Mouse (Mus musculus) liver, embryonic 11.5 days (tissue): ENCODE data around the gene Arhgap27. TPM values are rescaled to one million over a fixed set of nuclear protein-coding genes. Genes with fewer than 3 reads are reported as not detected.

Source experiments
- ATAC-seq: fragments of 200-750 bp; cut with Nextera tagmentation; replicated peaks from 2 replicates; pipeline ENCODE4 v1.8.0; 2017; ENCODE audit warnings: moderate number of reproducible peaks, mild to moderate bottlenecking, moderate TSS enrichment, moderate library complexity; ENCODE audit not compliant: low FRiP score
- DNase-seq: peaks from one replicate; pipeline ENCODE4 v3.0.0-alpha.2; 2017; ENCODE audit warnings: low spot score
- H3K27ac ChIP-seq: fragments of 300-500 bp; sonication (generic); 2 replicates; pipeline ENCODE4 v1.5.1; 2014; ENCODE audit warnings: mild to moderate bottlenecking, low read depth, low read length, control low read depth
- H3K27me3 ChIP-seq: fragments of 300-500 bp; sonication (generic); replicated peaks from 2 replicates; pipeline ENCODE4 v1.6.1; 2014; ENCODE audit warnings: low read length, mixed read lengths; ENCODE audit not compliant: control insufficient read depth, insufficient read depth
- H3K36me3 ChIP-seq: fragments of 300-500 bp; sonication (generic); 2 replicates; pipeline ENCODE4 v1.6.1; 2014; ENCODE audit warnings: mild to moderate bottlenecking, low read length, moderate library complexity, mixed read lengths; ENCODE audit not compliant: control insufficient read depth, insufficient read depth
- H3K4me1 ChIP-seq: fragments of 300-500 bp; sonication (generic); replicated peaks from 2 replicates; pipeline ENCODE4 v1.6.1; 2014; ENCODE audit warnings: low read length, mixed read lengths; ENCODE audit not compliant: control insufficient read depth, insufficient read depth
- H3K4me2 ChIP-seq: fragments of 300-500 bp; sonication (generic); 2 replicates; pipeline ENCODE4 v1.6.1; 2014; ENCODE audit warnings: mild to moderate bottlenecking, control low read depth, moderate library complexity
- H3K4me3 ChIP-seq: fragments of 300-500 bp; sonication (generic); 2 replicates; pipeline ENCODE4 v1.5.1; 2014; ENCODE audit warnings: low read depth, low read length, control low read depth
- H3K9ac ChIP-seq: fragments of 300-500 bp; sonication (generic); 2 replicates; pipeline ENCODE4 v1.6.1; 2014; ENCODE audit warnings: low read depth, low read length, control low read depth
- H3K9me3 ChIP-seq: fragments of 300-500 bp; sonication (generic); 2 replicates; pipeline ENCODE4 v1.6.1; 2016; ENCODE audit warnings: low read length, inconsistent platforms, mixed read lengths; ENCODE audit not compliant: control insufficient read depth
- WGBS: fragments of 180-500 bp; shearing (Covaris S2); extraction: QIAGEN DNeasy Blood & Tissue Kit; methylation state at CpG from one replicate; pipeline ENCODE4 v1.1.7; 2014; 5-methylcytosine and 5-hydroxymethylcytosine counted together
- polyA plus RNA-seq: library from polyadenylated mRNA; unstranded; fragments of >200 nt; fragmentation: Nextera tagmentation; extraction: Ambion mirVana; gene quantifications from 2 replicates; pipeline ENCODE4 v1.2.1, GENCODE M21; 2014

The Arhgap27 gene
- polyA plus RNA-seq, 1 experiment from 2014 or later = 5.1 TPM

GRCm38 (mm10) chr11:103373922-103374321 lies 10.4 kb upstream of the Arhgap27 start:
- Histone ChIP-seq H3K36me3 (peaks cover 8% of the 10 kb centered on the region), H3K9ac (no peak overlapping the region), H3K4me1 (no peaks in the 10 kb centered on the region), H3K4me2 (no peak overlapping the region), H3K9me3 (no peaks in the 10 kb centered on the region), H3K27me3 (no peaks in the 10 kb centered on the region), H3K4me3 (no peak overlapping the region), H3K27ac (no peak overlapping the region)
- DNase-seq (no peak), ATAC-seq (no peak)
- 91% methylated on average over 9 of the region's 9 CpGs for WGBS

- Histone ChIP-seq H3K4me2 (no peak overlapping the region), H3K27me3 (no peaks in the 10 kb centered on the region), H3K9me3 (no peaks in the 10 kb centered on the region), H3K4me3 (no peak overlapping the region), H3K4me1 (no peaks in the 10 kb centered on the region), H3K36me3 (peaks cover 6% of the 10 kb centered on the region), H3K27ac (no peak overlapping the region), H3K9ac (no peak overlapping the region)
- ATAC-seq = no peak
- no peak for DNase-seq
- 86% methylated on average over 4 of the region's 4 CpGs for WGBS
These were observed 9.1 kb upstream of the Arhgap27 start for GRCm38 (mm10) chr11:103372561-103372960.

- H3K27me3 ChIP-seq = no peaks in the 10 kb centered on the region
- H3K36me3 ChIP-seq = peaks cover 6% of the 10 kb centered on the region
- no peaks in the 10 kb centered on the region for H3K9me3 ChIP-seq
- no peak overlapping the region for H3K4me3 ChIP-seq
- no peak overlapping the region for H3K9ac ChIP-seq
- H3K27ac ChIP-seq = no peak overlapping the region
- ATAC-seq = no peak
- 72% methylated on average over 3 of the region's 3 CpGs for WGBS
- no peak overlapping the region for H3K4me2 ChIP-seq
- no peak for DNase-seq
- H3K4me1 ChIP-seq = no peaks in the 10 kb centered on the region
These were observed 8.6 kb upstream of the Arhgap27 start for GRCm38 (mm10) chr11:103372068-103372467.

- Histone ChIP-seq H3K36me3 (0 out of 2 replicates have a peak, but pooled peaks cover 3% of the 10 kb centered on the region), H3K9ac (no peak overlapping the region), H3K4me3 (no peak overlapping the region), H3K4me1 (no peaks in the 10 kb centered on the region), H3K27me3 (no peaks in the 10 kb centered on the region), H3K27ac (no peak overlapping the region), H3K4me2 (no peak overlapping the region), H3K9me3 (no peaks in the 10 kb centered on the region)
- no peak for ATAC-seq
- DNase-seq = no peak
- WGBS = 64% methylated on average over 3 of the region's 3 CpGs
These were observed 7.7 kb upstream of the Arhgap27 start for GRCm38 (mm10) chr11:103371222-103371539.

- 0 out of 2 replicates have a peak, but pooled peaks cover 2% of the 10 kb centered on the region for H3K36me3 ChIP-seq
- H3K27me3 ChIP-seq = no peaks in the 10 kb centered on the region
- no peak overlapping the region for H3K27ac ChIP-seq
- no peak for ATAC-seq
- no peaks in the 10 kb centered on the region for H3K4me1 ChIP-seq
- DNase-seq = no peak
- H3K9ac ChIP-seq = no peak overlapping the region
- no peak overlapping the region for H3K4me2 ChIP-seq
- no peaks in the 10 kb centered on the region for H3K9me3 ChIP-seq
- H3K4me3 ChIP-seq = no peak overlapping the region
- 92% methylated on average over 9 of the region's 9 CpGs for WGBS
These were observed 7.1 kb upstream of the Arhgap27 start for GRCm38 (mm10) chr11:103370397-103371221.

- Histone ChIP-seq H3K9ac (no peak overlapping the region), H3K27ac (no peak overlapping the region), H3K4me3 (no peak overlapping the region), H3K36me3 (0 out of 2 replicates have a peak, but pooled peaks cover 2% of the 10 kb centered on the region), H3K4me2 (no peak overlapping the region), H3K27me3 (peaks cover 44% of the 10 kb centered on the region), H3K4me1 (peaks cover 20% of the 10 kb centered on the region), H3K9me3 (no peaks in the 10 kb centered on the region)
- WGBS = 87% methylated on average over 4 of the region's 4 CpGs
- ATAC-seq (no peak), DNase-seq (no peak)
These were observed 2.0 kb upstream of the Arhgap27 start for GRCm38 (mm10) chr11:103365530-103365929.

GRCm38 (mm10) chr11:103365022-103365421 lies 1.5 kb upstream of the Arhgap27 start:
- Histone ChIP-seq H3K9me3 (no peaks in the 10 kb centered on the region), H3K9ac (no peak overlapping the region), H3K4me1 (peaks cover 20% of the 10 kb centered on the region), H3K4me3 (no peak overlapping the region), H3K36me3 (0 out of 2 replicates have a peak, but pooled peaks cover 2% of the 10 kb centered on the region), H3K27me3 (peaks cover 49% of the 10 kb centered on the region), H3K27ac (no peak overlapping the region), H3K4me2 (no peak overlapping the region)
- ATAC-seq = no peak
- no peak for DNase-seq
- 83% methylated on average over 3 of the region's 3 CpGs for WGBS

GRCm38 (mm10) chr11:103364335-103364734 lies 843 bp upstream of the Arhgap27 start:
- 30% methylated on average over 5 of the region's 5 CpGs for WGBS
- peaks cover 56% of the 10 kb centered on the region for H3K27me3 ChIP-seq
- H3K9me3 ChIP-seq = no peaks in the 10 kb centered on the region
- no peak overlapping the region for H3K27ac ChIP-seq
- H3K4me3 ChIP-seq = no peak overlapping the region
- DNase-seq (no peak), ATAC-seq (no peak)
- no peak overlapping the region for H3K9ac ChIP-seq
- H3K4me2 ChIP-seq = no peak overlapping the region
- H3K36me3 ChIP-seq = 0 out of 2 replicates have a peak, but pooled peaks cover 2% of the 10 kb centered on the region
- H3K4me1 ChIP-seq = peaks cover 21% of the 10 kb centered on the region
